Mouse (Mus musculus) layer of hippocampus, postnatal 36 days (tissue): ENCODE measurements at regions not wholly inside any gene's neighbourhood (a gene's known extent, or its start where the extent isn't known, plus 50 kb on each side); places are given as distances from the start of the nearest gene placed in this dataset.

Experiments used
- DNase-seq, 2 experiments: peaks; one replicate each; pipeline ENCODE4 v3.0.0; 2022

DNA sequence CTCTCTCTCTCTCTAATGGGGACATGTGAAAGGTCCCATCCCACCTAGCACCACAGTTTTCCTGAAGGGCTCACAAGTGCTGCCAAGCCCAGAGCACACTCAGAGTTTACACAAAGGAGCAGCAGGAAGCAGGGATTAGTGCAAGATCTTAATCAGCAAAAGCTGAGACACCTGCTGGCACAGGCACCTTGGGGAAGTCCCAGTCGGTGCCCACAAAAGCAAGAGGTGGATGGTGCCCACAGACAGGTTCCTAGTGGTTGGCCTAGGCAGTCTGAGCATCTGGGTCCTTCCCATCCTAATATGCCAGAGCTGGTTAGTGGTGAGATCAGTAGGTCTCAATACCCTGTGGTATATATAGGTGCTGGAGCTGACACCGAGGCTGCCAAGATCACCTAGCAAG lies 54.0 kb upstream of the Shb start:
- no peak for DNase-seq

DNA sequence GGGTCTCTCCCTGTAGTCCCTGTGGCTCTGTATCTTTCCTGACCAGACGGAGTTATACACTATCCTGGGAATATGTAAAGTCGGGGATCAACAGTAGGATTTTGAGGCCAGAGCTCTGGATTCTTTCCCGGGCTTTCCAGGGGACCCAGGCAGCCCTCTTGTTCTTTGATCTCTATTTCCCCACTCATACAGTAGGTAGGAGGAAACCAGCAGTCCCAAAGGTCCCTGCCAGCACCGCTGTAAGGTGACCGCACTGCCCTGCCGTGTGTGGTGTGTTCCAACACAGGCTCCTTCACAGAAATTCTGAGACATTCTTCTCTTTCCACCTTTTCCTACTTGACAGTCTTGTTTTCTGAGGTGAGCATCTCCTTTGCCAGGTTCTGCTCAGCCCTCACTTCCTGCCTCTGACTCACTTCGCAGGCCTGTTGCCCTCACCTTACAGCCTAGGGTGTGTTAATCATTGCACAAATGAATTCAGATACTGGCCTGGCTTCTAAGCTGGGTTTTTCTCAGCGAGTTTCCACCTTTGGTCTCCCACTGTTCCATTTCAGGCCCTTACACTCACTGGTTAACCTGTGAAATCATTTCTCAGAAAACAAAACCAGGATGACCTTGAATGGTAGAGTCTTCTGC lies 53.0 kb upstream of the Shb start:
- DNase-seq: no peak

DNA sequence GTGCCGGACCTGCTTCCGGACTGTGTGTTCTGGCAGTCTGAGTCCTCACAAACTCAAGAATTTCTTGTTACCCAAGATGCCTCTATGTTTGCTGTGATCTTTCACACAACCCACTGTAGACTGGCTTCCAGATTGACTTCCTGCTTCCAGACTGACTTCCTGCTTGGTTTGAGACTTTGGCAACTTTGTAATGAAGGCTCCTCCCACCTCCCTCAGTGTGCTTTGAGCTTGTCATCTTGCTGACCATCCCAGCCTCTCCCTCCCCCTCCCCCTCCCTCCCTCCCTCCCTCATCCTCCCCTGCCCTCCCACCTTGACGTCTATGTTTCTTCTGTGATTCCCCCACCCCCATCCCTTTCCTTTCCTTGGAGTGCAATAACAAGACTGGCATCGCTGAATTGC lies 51.7 kb upstream of the Shb start:
- no peak for DNase-seq

DNA sequence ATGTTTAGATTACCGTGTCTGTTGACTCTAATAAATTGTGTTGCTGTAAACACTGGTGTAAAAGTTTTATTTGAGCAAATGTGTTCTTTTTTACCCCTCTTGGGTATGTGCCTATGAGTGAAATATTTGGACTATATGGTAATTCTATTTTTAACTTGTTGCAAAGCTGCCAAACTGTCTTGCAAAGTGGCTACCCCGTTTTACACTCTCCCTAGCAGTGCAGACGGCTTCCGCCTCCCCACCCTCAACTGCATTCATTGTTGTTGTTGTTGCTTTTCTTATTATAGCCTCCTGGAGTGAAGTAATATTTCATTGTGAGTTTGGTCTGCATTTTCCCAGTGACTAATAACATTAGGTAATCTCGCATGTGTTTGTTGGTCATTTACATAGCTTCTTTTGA lies 50.2 kb upstream of the Shb start:
- no peak for DNase-seq
